Mouse (Mus musculus) thymus, postnatal 25 days (tissue): ENCODE results near the gene Ptch1.

Experiments used
- DNase-seq: peaks from one replicate; pipeline ENCODE4 v3.0.0; 2022

The Ptch1 gene

GRCm38 (mm10) chr13:63562972-63563780, 10.2 kb downstream of the Ptch1 start:
- peak; percentile 87 for DNase-seq

- peak; percentile 44 for DNase-seq
Measured at GRCm38 (mm10) chr13:63562141-63562971, 11.0 kb downstream of the Ptch1 start.

- DNase-seq, result no peak
Measured at GRCm38 (mm10) chr13:63558297-63558890, 15.0 kb downstream of the Ptch1 start.

- DNase-seq, result no peak
Measured at GRCm38 (mm10) chr13:63556431-63556830, 17.0 kb downstream of the Ptch1 start.

- no peak for DNase-seq
Measured at GRCm38 (mm10) chr13:63555885-63556284, 17.5 kb downstream of the Ptch1 start.

GRCm38 (mm10) chr13:63554569-63554968, 18.8 kb downstream of the Ptch1 start:
- no peak for DNase-seq

- DNase-seq, result no peak
Measured at GRCm38 (mm10) chr13:63553436-63553835, 20.0 kb downstream of the Ptch1 start.

GRCm38 (mm10) chr13:63552291-63552932, 21.0 kb downstream of the Ptch1 start:
- peak; percentile 68 for DNase-seq

GRCm38 (mm10) chr13:63551552-63552290, 21.7 kb downstream of the Ptch1 start:
- no peak for DNase-seq

- no peak for DNase-seq
Measured at GRCm38 (mm10) chr13:63550367-63550766, 23.0 kb downstream of the Ptch1 start.

- DNase-seq, result no peak
Measured at GRCm38 (mm10) chr13:63549210-63549609, 24.2 kb downstream of the Ptch1 start.

GRCm38 (mm10) chr13:63548571-63548970, 24.8 kb downstream of the Ptch1 start:
- DNase-seq, result no peak

GRCm38 (mm10) chr13:63545291-63545690, 28.1 kb downstream of the Ptch1 start:
- DNase-seq, result no peak

- no peak for DNase-seq
Measured at GRCm38 (mm10) chr13:63544967-63545253, 28.5 kb downstream of the Ptch1 start.

- no peak for DNase-seq
Measured at GRCm38 (mm10) chr13:63544119-63544966, 29.1 kb downstream of the Ptch1 start.

- no peak for DNase-seq
Measured at GRCm38 (mm10) chr13:63543459-63543858, 29.9 kb downstream of the Ptch1 start.

GRCm38 (mm10) chr13:63542796-63543384, 30.5 kb downstream of the Ptch1 start:
- DNase-seq, result no peak

- DNase-seq, result no peak
Measured at GRCm38 (mm10) chr13:63541510-63541909, 31.9 kb downstream of the Ptch1 start.

GRCm38 (mm10) chr13:63540584-63540983, 32.8 kb downstream of the Ptch1 start:
- no peak for DNase-seq

GRCm38 (mm10) chr13:63534981-63535380, 38.4 kb downstream of the Ptch1 start:
- no peak for DNase-seq

GRCm38 (mm10) chr13:63530857-63531256, 42.5 kb downstream of the Ptch1 start:
- DNase-seq, result no peak
